Mouse (Mus musculus): Measurements from ENCODE around the gene B9d1. TPM values are rescaled to one million over a fixed set of nuclear protein-coding genes. Genes with fewer than 3 reads are reported as not detected.

The B9d1 gene
- 50.0 and 58.5 TPM in 2 replicates for polyA plus RNA-seq (2012; rRNA removed)

DNA sequence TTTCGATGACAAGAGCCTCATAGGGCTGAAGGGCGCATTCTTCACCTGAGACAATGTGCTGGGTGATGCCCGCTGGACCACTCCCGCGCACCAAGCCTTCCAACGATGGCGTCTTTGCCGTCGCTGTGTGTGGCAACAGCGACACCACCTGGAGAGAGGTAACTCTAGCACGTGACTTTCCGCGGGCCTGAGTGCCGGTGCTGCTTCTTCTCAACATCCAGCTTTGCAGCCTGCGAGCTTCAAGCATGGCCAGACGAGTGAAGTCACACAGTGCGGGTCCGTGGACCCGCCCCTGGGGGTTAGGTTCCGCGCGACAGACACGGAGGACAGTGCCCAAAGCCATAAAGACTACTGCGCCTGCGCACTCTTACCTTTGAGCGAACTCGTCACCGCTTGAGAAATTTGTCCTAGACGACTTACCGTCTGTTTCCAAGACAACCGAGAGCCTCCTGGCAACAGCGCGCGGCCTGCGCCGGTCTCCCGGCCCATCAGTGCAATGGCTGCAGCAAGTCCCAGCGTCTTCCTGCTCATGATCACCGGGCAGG, at the start of gene B9d1:
Gene B9d1, plus strand, starts transcription at position 432 of the 545 bp plus-strand sequence.

DNA sequence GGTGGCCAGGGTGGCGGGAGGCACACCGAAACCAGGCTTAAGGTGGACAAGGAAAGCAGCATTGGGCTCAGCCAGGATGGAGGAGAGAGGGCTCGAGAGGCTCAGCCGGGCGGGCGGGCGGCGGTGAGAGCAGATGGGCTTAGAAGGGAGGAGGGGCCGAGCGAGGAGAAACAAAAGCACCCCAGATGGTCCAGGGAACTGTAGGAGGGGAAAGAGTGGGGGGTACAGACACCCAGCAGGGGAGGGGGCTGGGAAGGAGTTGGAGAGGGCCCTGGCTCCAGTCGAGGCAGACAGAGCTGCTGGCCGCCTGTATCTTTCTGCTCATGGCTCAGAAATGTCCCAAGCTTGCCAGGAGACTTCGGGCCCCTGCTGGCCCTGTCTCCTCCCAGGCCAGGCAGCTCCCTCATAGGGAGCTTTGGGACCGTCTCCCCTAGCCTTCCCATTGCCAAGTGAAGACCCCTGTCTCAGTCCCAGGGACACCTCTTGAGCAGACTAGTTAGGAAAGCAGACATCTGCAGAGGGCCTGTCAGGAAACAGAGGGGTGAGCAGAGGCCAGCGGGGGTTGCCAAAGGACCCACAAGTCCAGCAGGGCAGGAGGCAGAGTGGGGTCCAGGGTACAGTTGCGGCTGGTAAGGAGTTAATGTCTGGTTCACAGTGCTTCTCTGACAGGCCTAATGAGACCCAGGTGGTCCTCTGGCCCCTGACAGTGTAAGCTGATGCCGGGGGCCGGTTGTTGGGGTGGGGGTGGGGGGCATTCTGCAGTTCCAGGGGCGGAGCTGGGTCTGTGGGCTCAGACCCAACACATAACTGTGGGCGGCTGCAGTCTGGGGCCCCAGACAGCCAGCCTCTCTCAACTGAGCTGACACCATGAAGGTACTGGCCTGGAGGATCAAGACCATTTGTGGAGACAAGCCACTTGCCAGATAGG, 20.1 kb upstream of the B9d1 start, which contains the start of gene Mfap4:
Gene Mfap4, plus strand, starts transcription at position 819 of the 928 bp plus-strand sequence.

GRCm38 (mm10) chr11:61494129-61494997, 10.6 kb upstream of the B9d1 start, which contains the start of gene Mapk7:
TSS of gene Mapk7 (minus strand) at chr11:61494406.

Other genes with a start within 250 kb of the B9d1 start
- gene Aldh3a2, start 237.7 kb upstream of the B9d1 start, polyA plus RNA-seq (2012; rRNA removed) = 33.2 and 33.3 TPM in 2 replicates
- gene Slc47a2, start 162.3 kb upstream of the B9d1 start, polyA plus RNA-seq (2012; rRNA removed) = 0.02 and 0.10 TPM in 2 replicates
- gene Slc47a1, start 126.8 kb upstream of the B9d1 start, polyA plus RNA-seq (2012; rRNA removed) = 0.29 and 0.36 TPM in 2 replicates
- gene Rnf112, start 51.0 kb upstream of the B9d1 start, polyA plus RNA-seq (2012; rRNA removed) = 67.9 TPM in 2 replicates
- 116 and 195 TPM in 2 replicates for gene Mfap4, start 19.7 kb upstream of the B9d1 start, polyA plus RNA-seq (2012; rRNA removed)
- 114 and 118 TPM in 2 replicates for gene Mapk7, start 10.7 kb upstream of the B9d1 start, polyA plus RNA-seq (2012; rRNA removed)
- 54.7 and 58.4 TPM in 2 replicates for gene Epn2, start 74.5 kb downstream of the B9d1 start, polyA plus RNA-seq (2012; rRNA removed)
- gene Grap, start 148.1 kb downstream of the B9d1 start, polyA plus RNA-seq (2012; rRNA removed) = 4.3 and 5.0 TPM in 2 replicates
- 0.27 and 0.56 TPM in 2 replicates for gene Fam83g, start 178.9 kb downstream of the B9d1 start, polyA plus RNA-seq (2012; rRNA removed)
- 0.04 and 0.10 TPM in 2 replicates for gene Slc5a10, start 215.7 kb downstream of the B9d1 start, polyA plus RNA-seq (2012; rRNA removed)